Mouse (Mus musculus) heart, postnatal 0 days (tissue): ENCODE measurements at regions not wholly inside any gene's neighbourhood (a gene's known extent, or its start where the extent isn't known, plus 50 kb on each side); places are given as distances from the start of the nearest gene placed in this dataset.
A peak's percentile ranks its signal among the peaks of the same experiment; 100 is the strongest.

Experiments used
- ATAC-seq: fragments of 200-750 bp; cut with Nextera tagmentation; 2 replicates; pipeline ENCODE4 v1.8.0; 2017; ENCODE audit warnings: low read depth, moderate number of reproducible peaks, moderate library complexity; ENCODE audit not compliant: insufficient read depth
- DNase-seq: peaks from one replicate; pipeline ENCODE4 v3.0.0-alpha.2; 2016; ENCODE audit warnings: low spot score
- H3K27ac ChIP-seq: fragments of 300-500 bp; sonication (generic); 2 replicates; pipeline ENCODE4 v1.5.1; 2014; ENCODE audit warnings: low read depth, mild to moderate bottlenecking
- H3K27me3 ChIP-seq: fragments of 300-500 bp; sonication (generic); 2 replicates; pipeline ENCODE4 v1.6.1; 2014; ENCODE audit warnings: low read length, mixed read lengths; ENCODE audit not compliant: control insufficient read depth, insufficient read depth
- H3K36me3 ChIP-seq: fragments of 300-500 bp; sonication (generic); replicated peaks from 2 replicates; pipeline ENCODE4 v1.6.1; 2014; ENCODE audit warnings: low read length, mixed read lengths; ENCODE audit not compliant: control insufficient read depth, insufficient read depth
- H3K4me1 ChIP-seq: fragments of 300-500 bp; sonication (generic); 2 replicates; pipeline ENCODE4 v1.6.1; 2014; ENCODE audit warnings: antibody characterized with exemption; ENCODE audit not compliant: control insufficient read depth, insufficient read depth
- H3K4me2 ChIP-seq: fragments of 300-500 bp; sonication (generic); 2 replicates; pipeline ENCODE4 v1.6.1; 2014; ENCODE audit warnings: low read depth, mild to moderate bottlenecking, low read length, moderate library complexity
- H3K4me3 ChIP-seq: fragments of 300-500 bp; sonication (generic); 2 replicates; pipeline ENCODE4 v1.5.1; 2014; ENCODE audit warnings: low read depth, low read length
- H3K9ac ChIP-seq: fragments of 300-500 bp; sonication (generic); replicated peaks from 2 replicates; pipeline ENCODE4 v1.6.1; 2014; ENCODE audit warnings: low read depth, low read length, mixed read lengths
- H3K9me3 ChIP-seq: fragments of 300-500 bp; sonication (generic); replicated peaks from 2 replicates; pipeline ENCODE4 v1.6.1; 2016; ENCODE audit warnings: low read length; ENCODE audit not compliant: control insufficient read depth
- CTCF ChIP-seq: IDR thresholded peaks from 2 replicates; pipeline ENCODE4 v1.5.1; 2016; ENCODE audit warnings: antibody characterized with exemption, control low read depth, low read depth
- EP300 ChIP-seq: IDR thresholded peaks from 2 replicates; pipeline ENCODE4 v1.6.1; 2016; ENCODE audit warnings: antibody characterized with exemption, low read depth
- WGBS: fragments of 180-500 bp; shearing (Covaris S2); extraction: QIAGEN DNeasy Blood & Tissue Kit; methylation state at CpG from one replicate; pipeline ENCODE4 v1.1.7; 2014; 5-methylcytosine and 5-hydroxymethylcytosine counted together

DNA sequence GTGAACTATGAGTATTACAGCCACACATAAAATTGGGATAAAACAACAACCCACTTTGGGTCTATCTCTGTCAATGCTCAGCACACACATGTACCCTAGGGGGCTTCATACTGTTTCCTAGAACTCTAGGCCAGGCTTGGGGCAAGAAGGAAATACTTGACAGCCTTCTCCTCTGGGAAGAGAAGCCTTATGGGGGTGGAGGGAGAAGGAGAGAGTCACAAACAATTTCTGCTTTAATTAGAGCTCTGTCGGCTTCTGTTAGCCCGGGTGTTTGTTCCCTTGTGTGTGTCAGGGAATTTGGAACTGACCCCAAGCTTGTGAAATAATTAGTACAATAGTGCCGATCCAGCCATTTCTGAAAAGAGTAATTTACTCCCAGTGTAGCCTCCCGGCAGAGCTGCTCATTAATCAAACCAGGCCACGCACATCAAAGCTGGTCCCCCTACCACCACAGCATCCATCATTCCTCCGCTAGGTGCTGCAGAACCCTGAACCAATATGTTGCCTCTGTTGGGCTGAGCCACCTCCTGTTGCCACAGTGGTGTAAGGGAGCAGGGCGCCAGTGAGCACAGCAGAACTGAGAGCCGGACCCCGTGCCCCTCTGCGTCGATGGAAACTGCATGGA is 307.3 kb downstream of the Tmem114 start:
- Histone ChIP-seq H3K9me3 (no peaks in the 10 kb centered on the region), H3K36me3 (no peaks in the 10 kb centered on the region), H3K4me1 (no peaks in the 10 kb centered on the region), H3K9ac (no peak overlapping the region), H3K27me3 (no peaks in the 10 kb centered on the region), H3K4me3 (no peak overlapping the region), H3K4me2 (no peak overlapping the region), H3K27ac (no peak overlapping the region)
- TF ChIP-seq CTCF (no peak), EP300 (no peak)
- WGBS, result 74% methylated on average over 11 of the region's 11 CpGs
- DNase-seq, result no peak
- no peak for ATAC-seq

DNA sequence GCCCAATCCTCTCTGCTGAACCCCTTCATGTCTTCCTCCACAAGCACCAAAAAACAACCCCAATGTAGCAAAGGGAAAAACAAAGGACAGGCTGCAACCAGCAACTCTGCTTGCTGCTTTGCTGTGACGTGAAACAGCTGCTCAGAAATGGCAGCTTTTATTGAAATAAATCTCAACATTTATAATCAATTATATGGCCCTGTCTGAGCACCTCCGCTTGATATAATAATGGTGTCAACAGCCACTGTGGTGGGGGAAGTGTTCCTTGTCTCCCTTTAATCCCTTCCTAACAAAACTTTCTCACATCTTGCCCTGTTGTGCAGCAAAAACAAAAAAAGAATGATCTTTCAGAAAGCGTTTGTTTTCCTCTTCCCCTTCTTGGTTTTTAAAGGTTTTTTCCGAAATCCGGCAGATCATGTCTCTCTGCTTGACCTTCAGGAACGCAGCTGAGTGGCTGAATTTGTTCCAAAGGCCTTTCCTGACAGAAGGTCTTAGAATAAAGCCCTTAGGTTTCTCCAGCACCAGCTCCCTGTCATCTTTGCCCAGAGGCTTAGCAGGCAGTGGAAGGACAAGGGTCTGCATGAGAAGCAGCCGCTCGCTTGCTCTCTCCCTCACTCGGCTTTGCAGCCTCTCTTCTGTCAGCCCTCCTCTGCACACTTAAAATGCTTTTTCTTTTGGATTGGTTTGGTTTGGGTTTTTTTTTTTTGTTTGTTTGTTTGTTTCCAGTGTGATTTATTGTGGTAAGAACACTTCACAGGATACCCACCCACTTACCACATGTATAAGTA is 313.4 kb downstream of the Tmem114 start:
- DNase-seq, result no peak
- TF ChIP-seq EP300, result no peak
- H3K9me3 ChIP-seq, result no peaks in the 10 kb centered on the region
- ATAC-seq, result no peak
- H3K4me3 ChIP-seq, result no peak overlapping the region
- no peak overlapping the region for H3K4me2 ChIP-seq
- H3K27ac ChIP-seq, result no peak overlapping the region
- H3K36me3 ChIP-seq, result no peaks in the 10 kb centered on the region
- H3K27me3 ChIP-seq, result no peaks in the 10 kb centered on the region
- WGBS, result 58% methylated on average over 9 of the region's 9 CpGs
- no peaks in the 10 kb centered on the region for H3K4me1 ChIP-seq
- no peak overlapping the region for H3K9ac ChIP-seq

DNA sequence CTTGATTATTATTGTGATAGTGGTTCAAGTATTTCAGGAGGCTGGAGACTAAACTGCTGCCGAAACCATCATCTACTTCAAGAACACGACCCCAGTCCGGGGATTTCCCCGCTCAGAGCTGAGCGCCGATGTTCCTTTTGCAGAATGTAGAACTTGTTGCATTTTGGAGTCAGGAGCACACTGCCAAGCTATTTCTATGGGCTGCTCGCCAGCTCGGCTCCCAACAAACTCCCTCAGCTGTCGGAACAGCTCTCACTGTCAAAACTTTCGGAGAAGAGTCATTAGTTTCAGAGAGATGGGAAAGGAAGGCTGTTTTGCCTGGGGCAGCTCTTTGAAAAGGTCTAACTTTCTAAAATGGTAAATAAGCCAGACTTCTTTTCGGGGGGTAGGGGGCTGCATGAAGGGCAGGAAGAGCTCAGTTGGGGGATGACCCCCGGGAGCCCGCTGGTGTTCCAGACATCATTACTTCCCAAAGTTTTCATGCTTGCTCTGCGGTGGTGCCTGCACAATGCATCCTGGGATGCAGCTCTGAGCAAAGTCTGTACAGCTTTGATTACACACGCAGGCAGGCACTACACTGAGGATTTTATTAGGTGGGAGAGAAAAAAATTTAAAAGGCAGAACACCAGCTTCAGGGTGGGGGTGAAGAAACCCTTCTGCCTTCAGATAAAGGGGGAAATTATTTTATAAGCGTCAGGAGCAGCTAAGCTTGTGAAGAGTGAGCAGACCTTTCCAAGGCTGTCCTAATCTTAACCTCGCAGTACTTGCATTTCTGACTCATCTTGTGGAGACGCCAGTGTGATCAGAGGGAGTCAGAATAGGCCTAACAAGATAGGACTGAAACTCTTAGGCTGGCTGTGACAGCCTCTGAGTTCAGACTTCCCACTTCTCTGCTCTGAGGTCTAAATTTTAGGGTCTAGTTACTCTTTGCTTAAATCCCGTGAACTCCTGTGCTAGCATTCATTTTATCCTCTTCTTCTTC is 316.5 kb downstream of the Tmem114 start:
- Histone ChIP-seq H3K4me3 (no peak overlapping the region), H3K4me1 (no peaks in the 10 kb centered on the region), H3K36me3 (no peaks in the 10 kb centered on the region), H3K9me3 (no peaks in the 10 kb centered on the region), H3K4me2 (0 out of 2 replicates have a peak overlapping the region, but pooled peaks have one; percentile 8), H3K27me3 (no peaks in the 10 kb centered on the region), H3K9ac (no peak overlapping the region), H3K27ac (no peak overlapping the region)
- TF ChIP-seq CTCF (no peak), EP300 (no peak)
- ATAC-seq, result no peak
- WGBS, result 55% methylated on average over 19 of the region's 19 CpGs
- no peak for DNase-seq

DNA sequence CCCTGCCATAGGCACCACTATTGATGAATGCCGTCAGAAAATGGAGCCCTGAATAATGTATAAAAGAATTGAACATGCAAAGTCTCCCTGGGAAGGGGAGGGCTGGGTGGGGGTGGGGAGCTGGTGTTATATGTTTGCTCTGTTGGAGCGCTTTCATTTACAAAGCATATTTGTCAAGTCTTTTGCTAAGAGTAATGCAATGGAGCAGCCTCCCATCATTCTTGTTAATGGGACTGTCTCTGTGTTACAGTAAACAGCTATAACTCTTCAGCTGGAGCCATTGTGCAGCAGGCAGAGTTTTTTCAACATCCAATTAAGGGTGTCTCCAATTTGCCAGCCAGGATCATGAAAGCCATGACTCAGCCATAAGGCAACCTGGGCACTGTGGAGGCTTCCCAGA is 345.9 kb downstream of the Tmem114 start:
- H3K4me1 ChIP-seq, result no peaks in the 10 kb centered on the region
- no peak overlapping the region for H3K4me3 ChIP-seq
- H3K27ac ChIP-seq, result no peak overlapping the region
- no peak overlapping the region for H3K4me2 ChIP-seq
- no peaks in the 10 kb centered on the region for H3K9me3 ChIP-seq
- ATAC-seq, result no peak
- H3K36me3 ChIP-seq, result no peaks in the 10 kb centered on the region
- no peak for TF ChIP-seq CTCF
- no peak for TF ChIP-seq EP300
- WGBS, result 70% methylated on average over 2 of the region's 2 CpGs
- H3K27me3 ChIP-seq, result no peaks in the 10 kb centered on the region
- H3K9ac ChIP-seq, result no peak overlapping the region
- no peak for DNase-seq

DNA sequence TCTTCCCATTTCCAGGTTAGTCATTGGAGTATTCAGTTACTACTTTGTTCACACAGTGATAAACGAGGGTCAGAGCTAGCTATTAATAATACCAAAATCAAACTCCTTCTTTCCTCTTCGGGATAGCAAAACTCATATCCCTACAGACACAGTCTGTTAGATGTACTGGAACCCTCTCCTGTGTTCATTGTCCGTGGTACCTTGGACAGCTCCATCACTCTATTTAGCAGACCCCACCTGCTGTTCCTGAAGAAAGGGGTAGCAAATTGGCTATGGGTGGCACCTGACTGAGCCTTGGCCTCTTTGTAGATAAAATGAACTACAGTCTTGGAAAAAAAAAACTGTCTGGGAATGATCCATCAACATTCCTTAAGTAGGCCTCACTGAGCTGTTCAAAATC is 346.5 kb downstream of the Tmem114 start:
- whole genome bisulfite sequencing, result 50% methylated on average over 3 of the region's 3 CpGs
- Histone ChIP-seq H3K4me2 (no peak overlapping the region), H3K9ac (no peak overlapping the region), H3K4me3 (no peak overlapping the region), H3K27ac (no peak overlapping the region), H3K36me3 (no peaks in the 10 kb centered on the region), H3K4me1 (no peaks in the 10 kb centered on the region), H3K27me3 (no peaks in the 10 kb centered on the region), H3K9me3 (no peaks in the 10 kb centered on the region)
- TF ChIP-seq EP300 (no peak), CTCF (no peak)
- ATAC-seq (no peak), DNase-seq (no peak)
